In genomic region chr1:120105556-120105959, GRCm38 (mm10) we compare ENCODE assay signal across 9 mouse cellular contexts. TPM values are rescaled to one million over a fixed set of nuclear protein-coding genes. Genes with fewer than 3 reads are reported as not detected.
DNase-seq lines count a peak whose midpoint lies in the region; ATAC-seq and TF ChIP-seq lines count a peak whose summit lies in the region.
"Had no signal": no experiment of that assay in that cellular context is flagged by ENCODE, and none has a peak within 500 bp of the region (broad histone marks: within the 10 kb centered on the region; RNA-seq: fewer than 3 reads in every experiment).

No protein-coding gene starts in this region.

- H3K9me3 ChIP-seq in stomach, postnatal 0 days (ENCODE audit: control insufficient read depth, low read length) = no peaks in the 10 kb centered on the region
- no peaks in the 10 kb centered on the region for H3K9me3 ChIP-seq in midbrain, embryonic 10.5 days (replicated peaks)

- no peak for TF ChIP-seq POLR2A in lung, adult 2 months (IDR thresholded peaks at IDR 0.05; ENCODE audit: borderline replicate concordance, extremely low read depth, low read depth, low read length)

- no peak overlapping the region for H3K4me3 ChIP-seq in left cerebral cortex, adult 2 months
- no peak overlapping the region for H3K4me3 ChIP-seq in lung, adult 2 months (replicated peaks; ENCODE audit: extremely low read depth, low read depth, low read length)
- no peak overlapping the region for H3K4me3 ChIP-seq in stomach, postnatal 0 days (ENCODE audit: low read depth, low read length)
- no peak overlapping the region for H3K4me3 ChIP-seq in midbrain, embryonic 10.5 days

- intact Hi-C loops in left cerebral cortex, adult 2 months (cut with DNase I) = no loop called here
- intact Hi-C loops in left cerebral cortex, postnatal 36 days (cut with DNase I) = no loop called here

- no peak overlapping the region for H3K4me2 ChIP-seq in stomach, postnatal 0 days (replicated peaks; ENCODE audit: low read depth)

- WGBS in lung, adult 2 months = 31% methylated on average over 5 of the region's 5 CpGs
- WGBS in stomach, postnatal 0 days = 37% methylated on average over 5 of the region's 5 CpGs
- 92% methylated on average over 5 of the region's 5 CpGs for WGBS in midbrain, embryonic 10.5 days

- DNase-seq in left cerebral cortex, adult 2 months (ENCODE audit: extremely low spot score in 1 of 2, low spot score in 2 of 2) = no peak
- no peak for DNase-seq in left cerebral cortex, postnatal 36 days (ENCODE audit: low spot score in 2 of 2)
- DNase-seq in fat pad, adult 2 months (ENCODE audit: extremely low read depth, low read depth, low spot score) = peak; percentile 99
- peak; percentile 38 for DNase-seq in lung, adult 2 months
- peak; percentile 86 for DNase-seq in stomach, postnatal 0 days (ENCODE audit: low spot score)
- DNase-seq in midbrain, embryonic 10.5 days (ENCODE audit: low spot score) = no peak
- DNase-seq in ovary, adult 18-20 months (ENCODE audit: low spot score) = no peak
- DNase-seq: heart, postnatal 10 days had no signal

- peak; percentile 75 for TF ChIP-seq EP300 in stomach, postnatal 0 days (optimal IDR thresholded peaks at IDR 0.05)

- TF ChIP-seq CTCF in left cerebral cortex, adult 2 months (IDR thresholded peaks at IDR 0.05) = peak; percentile 7; the same call in 1 of the 2 replicates
- TF ChIP-seq CTCF in lung, adult 2 months (IDR thresholded peaks at IDR 0.05; ENCODE audit: insufficient read depth, low read length) = no peak
- peak; percentile 64 for TF ChIP-seq CTCF in stomach, postnatal 0 days (IDR thresholded peaks at IDR 0.05; ENCODE audit: low read depth)

- no peak overlapping the region for H3K9ac ChIP-seq in stomach, postnatal 0 days (ENCODE audit: low read length)

- no peaks in the 10 kb centered on the region for H3K36me3 ChIP-seq in stomach, postnatal 0 days (ENCODE audit: control insufficient read depth, insufficient read depth, low read length)
- H3K36me3 ChIP-seq in midbrain, embryonic 10.5 days = no peaks in the 10 kb centered on the region

- H3K4me1 ChIP-seq in lung, adult 2 months (ENCODE audit: control insufficient read depth, insufficient read depth, low read length) = no peaks in the 10 kb centered on the region
- no peaks in the 10 kb centered on the region for H3K4me1 ChIP-seq in stomach, postnatal 0 days (replicated peaks; ENCODE audit: control insufficient read depth, insufficient read depth)
- 0 out of 2 replicates have a peak, but pooled peaks cover under 1% of the 10 kb centered on the region for H3K4me1 ChIP-seq in midbrain, embryonic 10.5 days

- H3K27me3 ChIP-seq in stomach, postnatal 0 days (ENCODE audit: control insufficient read depth, insufficient read depth, low read length) = no peaks in the 10 kb centered on the region
- H3K27me3 ChIP-seq in midbrain, embryonic 10.5 days (ENCODE audit: low read depth, poor library complexity, severe bottlenecking) = no peaks in the 10 kb centered on the region
- H3K27me3 ChIP-seq: Patski had no signal

- no peak overlapping the region for H3K27ac ChIP-seq in left cerebral cortex, adult 2 months
- H3K27ac ChIP-seq in stomach, postnatal 0 days (replicated peaks) = 0 out of 2 replicates have a peak overlapping the region, but pooled peaks have one; percentile 40
- no peak overlapping the region for H3K27ac ChIP-seq in midbrain, embryonic 10.5 days (replicated peaks)

- ATAC-seq in stomach, postnatal 0 days (ENCODE audit: low FRiP score, low TSS enrichment) = peak; percentile 95
- ATAC-seq: Patski had no signal

RNA-seq across cellular contexts. Expression of gene Dbi, which starts 15.3 kb away (rescaled TPM):
- 100 to 1,000 TPM; 202 to 252 TPM for total RNA-seq in left cerebral cortex, adult 2 months (2021)
- total RNA-seq in left cerebral cortex, postnatal 36 days (2021) = 100 to 1,000 TPM; 235 to 237 TPM
- polyA plus RNA-seq in lung, adult 2 months (2012; rRNA removed) = 193 and 281 TPM in 2 replicates
- 1,663 and 1,741 TPM in 2 replicates for polyA plus RNA-seq in stomach, postnatal 0 days (2015; fragmentation: Nextera tagmentation; extraction: Ambion mirVana)
- 767 and 805 TPM in 2 replicates for polyA plus RNA-seq in midbrain, embryonic 10.5 days (2016; fragmentation: Nextera tagmentation; extraction: Ambion mirVana)

RNA-seq across cellular contexts. Expression of gene 3110009E18Rik, which starts 15.4 kb away (rescaled TPM):
- 1 to 10 TPM; 6.3 to 6.8 TPM for total RNA-seq in left cerebral cortex, adult 2 months (2021)
- total RNA-seq in left cerebral cortex, postnatal 36 days (2021) = 1 to 10 TPM; 6.2 to 8.7 TPM
- 1.5 and 1.7 TPM in 2 replicates for polyA plus RNA-seq in lung, adult 2 months (2012; rRNA removed)
- polyA plus RNA-seq in stomach, postnatal 0 days (2015; fragmentation: Nextera tagmentation; extraction: Ambion mirVana) = 10.1 and 11.9 TPM in 2 replicates
- 22.3 and 27.2 TPM in 2 replicates for polyA plus RNA-seq in midbrain, embryonic 10.5 days (2016; fragmentation: Nextera tagmentation; extraction: Ambion mirVana)

RNA-seq across cellular contexts. Expression of gene Tmem37, which starts 31.7 kb away (rescaled TPM):
- total RNA-seq in left cerebral cortex, adult 2 months (2021) = 1 to 10 TPM; 1.6 to 2.5 TPM
- total RNA-seq in left cerebral cortex, postnatal 36 days (2021) = 1 to 10 TPM; 1.1 TPM
- polyA plus RNA-seq in lung, adult 2 months (2012; rRNA removed) = 78.9 and 80.0 TPM in 2 replicates
- 7.8 and 8.8 TPM in 2 replicates for polyA plus RNA-seq in stomach, postnatal 0 days (2015; fragmentation: Nextera tagmentation; extraction: Ambion mirVana)
- 6.6 and 7.4 TPM in 2 replicates for polyA plus RNA-seq in midbrain, embryonic 10.5 days (2016; fragmentation: Nextera tagmentation; extraction: Ambion mirVana)

Comparison
In these comparisons a context has a peak if more than half of its experiments do, and no peak if none do; other contexts are left out.
1. DNase-seq: peak in fat pad, adult 2 months (single experiment), lung, adult 2 months (single experiment) and stomach, postnatal 0 days (single experiment); none in left cerebral cortex, adult 2 months (0 of 2), left cerebral cortex, postnatal 36 days (0 of 2), midbrain, embryonic 10.5 days (single experiment) and ovary, adult 18-20 months (single experiment).